Mouse (Mus musculus) myocyte (in vitro differentiated cells): ENCODE measurements at regions not wholly inside any gene's neighbourhood (a gene's known extent, or its start where the extent isn't known, plus 50 kb on each side); places are given as distances from the start of the nearest gene placed in this dataset.

ENCODE experiments used
- CEBPB ChIP-seq: IDR thresholded peaks from 2 replicates; pipeline ENCODE4 v1.6.1; 2011; ENCODE audit warnings: mild to moderate bottlenecking, moderate library complexity; ENCODE audit not compliant: poor library complexity, insufficient read depth, severe bottlenecking
- E2F4 ChIP-seq: IDR thresholded peaks from one replicate; pipeline ENCODE4 v1.6.1; 2011; ENCODE audit warnings: mild to moderate bottlenecking, control low read depth, moderate library complexity; ENCODE audit not compliant: insufficient read depth
- MAX ChIP-seq: IDR thresholded peaks from one replicate; pipeline ENCODE4 v1.6.1; 2011; ENCODE audit warnings: low read depth, mild to moderate bottlenecking, control low read depth
- MYOD1 ChIP-seq, 3 experiments: IDR thresholded peaks; one replicate each; pipeline ENCODE4 v1.6.1; 2011; ENCODE audit warnings: control low read depth in 2 of 3, low read depth in 2 of 3, mild to moderate bottlenecking in 2 of 3, moderate library complexity in 1 of 3; ENCODE audit not compliant: insufficient read length in 2 of 3, control insufficient read depth in 1 of 3
- MYOG ChIP-seq, 3 experiments: IDR thresholded peaks; one replicate each; pipeline ENCODE4 v1.6.1; 2011; ENCODE audit warnings: control low read depth in 2 of 3, low read depth in 2 of 3, mild to moderate bottlenecking in 2 of 3; ENCODE audit not compliant: insufficient read length in 2 of 3, control insufficient read depth in 1 of 3, insufficient read depth in 1 of 3
- POLR2A ChIP-seq: IDR thresholded peaks from one replicate; pipeline ENCODE4 v1.6.1; 2011; ENCODE audit warnings: low read depth, mild to moderate bottlenecking, control low read depth, moderate library complexity; ENCODE audit not compliant: insufficient read length
- POLR2AphosphoS2 ChIP-seq: IDR thresholded peaks from one replicate; pipeline ENCODE4 v1.6.1; 2011; ENCODE audit warnings: low read depth, control low read depth; ENCODE audit not compliant: insufficient read length
- SRF ChIP-seq: IDR thresholded peaks from one replicate; pipeline ENCODE4 v1.6.1; 2011; ENCODE audit warnings: low read depth; ENCODE audit not compliant: control insufficient read depth, insufficient read length
- TCF12 ChIP-seq: IDR thresholded peaks from one replicate; pipeline ENCODE4 v1.6.1; 2011; ENCODE audit warnings: mild to moderate bottlenecking, control low read depth; ENCODE audit not compliant: poor library complexity, insufficient read depth, severe bottlenecking
- TCF3 ChIP-seq: IDR thresholded peaks from one replicate; pipeline ENCODE4 v1.6.1; 2011; ENCODE audit warnings: low read depth, control low read depth; ENCODE audit not compliant: insufficient read length
- USF1 ChIP-seq: IDR thresholded peaks from one replicate; pipeline ENCODE4 v1.6.1; 2011; ENCODE audit warnings: low read depth, mild to moderate bottlenecking, control low read depth, moderate library complexity

GRCm38 (mm10) chr6:140231537-140231936, 190.3 kb upstream of the Plcz1 start:
- TF ChIP-seq POLR2A = no peak
- TF ChIP-seq MAX = no peak
- no peak for TF ChIP-seq TCF12
- no peak for TF ChIP-seq POLR2AphosphoS2
- TF ChIP-seq USF1 = no peak
- TF ChIP-seq MYOD1 (IDR thresholded peaks at IDR 0.05; ENCODE audit: control insufficient read depth in 1 of 3, insufficient read length in 2 of 3, low read depth in 2 of 3) = no peak
- TF ChIP-seq MYOG (IDR thresholded peaks at IDR 0.05; ENCODE audit: control insufficient read depth in 1 of 3, insufficient read depth in 1 of 3, insufficient read length in 2 of 3, low read depth in 2 of 3) = no peak
- TF ChIP-seq E2F4 = no peak
- TF ChIP-seq TCF3 = no peak
- no peak for TF ChIP-seq CEBPB
- TF ChIP-seq SRF = no peak
